In the genomic region with DNA sequence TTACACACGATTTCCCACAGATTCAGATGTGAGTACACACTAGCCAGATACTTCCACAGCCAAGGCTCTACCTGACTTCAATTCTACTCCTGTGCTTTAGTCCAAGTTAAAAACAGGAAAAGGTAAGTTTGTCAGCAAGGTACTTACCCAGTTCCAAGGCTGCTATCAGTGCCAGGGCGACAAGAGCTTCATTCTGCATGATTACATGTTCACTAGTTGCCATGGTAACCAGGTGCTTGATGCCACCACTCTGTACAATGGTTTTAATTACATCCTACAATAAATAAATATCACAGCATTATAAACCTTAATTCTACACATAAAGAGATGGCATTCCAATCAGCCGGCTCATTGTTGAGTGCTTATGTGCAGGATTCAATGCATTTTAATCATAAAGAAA, we compare ENCODE assay signal across 21 mouse cellular contexts.
"Had no signal": no experiment of that assay in that cellular context is flagged by ENCODE, and none has a peak within 500 bp of the region (broad histone marks: within the 10 kb centered on the region; RNA-seq: fewer than 3 reads in every experiment).

No protein-coding gene starts in this region.

- H3K27ac ChIP-seq: limb, embryonic 12.5 days; limb, embryonic 15.5 days; liver, embryonic 14.5 days; macrophage; neural tube, embryonic 12.5 days; neural tube, embryonic 15.5 days; stomach, postnatal 0 days had no signal

- H3K4me3 ChIP-seq: limb, embryonic 12.5 days; limb, embryonic 15.5 days; neural tube, embryonic 12.5 days; neural tube, embryonic 15.5 days had no signal

- H3K4me1 ChIP-seq: limb, embryonic 12.5 days; limb, embryonic 15.5 days; neural tube, embryonic 12.5 days; neural tube, embryonic 15.5 days had no signal

- H3K4me2 ChIP-seq: limb, embryonic 12.5 days; limb, embryonic 15.5 days; liver, embryonic 11.5 days; lung, embryonic 14.5 days; neural tube, embryonic 12.5 days; neural tube, embryonic 15.5 days had no signal

- H3K9me3 ChIP-seq: limb, embryonic 12.5 days; limb, embryonic 15.5 days; neural tube, embryonic 12.5 days; neural tube, embryonic 15.5 days had no signal

- H3K9ac ChIP-seq: limb, embryonic 12.5 days; limb, embryonic 15.5 days; liver, embryonic 14.5 days; liver, postnatal 0 days; lung, embryonic 14.5 days; neural tube, embryonic 12.5 days; neural tube, embryonic 15.5 days had no signal

- DNase-seq: kidney, adult 9 months; kidney, postnatal 14 days; kidney, postnatal 4 days; left cerebral cortex, postnatal 4 days; liver, postnatal 0 days; lung, embryonic 14.5 days; right cerebral cortex, adult 18-20 months; right cerebral cortex, postnatal 14 days; right cerebral cortex, postnatal 4 days; thymus, adult 2 months; thymus, postnatal 14 days; thymus, postnatal 4 days had no signal

- ATAC-seq: liver, postnatal 0 days; lung, postnatal 0 days had no signal

- H3K27me3 ChIP-seq: limb, embryonic 12.5 days; limb, embryonic 15.5 days; neural tube, embryonic 12.5 days; neural tube, embryonic 15.5 days had no signal
